Mouse (Mus musculus): ENCODE measurements at regions not wholly inside any gene's neighbourhood (a gene's known extent, or its start where the extent isn't known, plus 50 kb on each side); places are given as distances from the start of the nearest gene placed in this dataset.

- TF ChIP-seq CTCF (IDR thresholded peaks at IDR 0.05; ENCODE audit: low read depth) (no peak), EP300 (IDR thresholded peaks at IDR 0.05; ENCODE audit: low read depth) (no peak)
Observed at GRCm38 (mm10) chr10:23600701-23601100, 186.4 kb downstream of the Rps12 start.
